Mouse (Mus musculus) hindbrain, embryonic 13.5 days (tissue): ENCODE measurements around the gene Ngef. TPM values are rescaled to one million over a fixed set of nuclear protein-coding genes. Genes with fewer than 3 reads are reported as not detected.

Experiments used
- ATAC-seq: fragments of 200-750 bp; cut with Nextera tagmentation; 2 replicates; pipeline ENCODE4 v1.8.0; 2017; ENCODE audit warnings: moderate TSS enrichment; ENCODE audit not compliant: low FRiP score
- H3K27ac ChIP-seq: fragments of 300-500 bp; sonication (generic); 2 replicates; pipeline ENCODE4 v1.5.1; 2015; ENCODE audit warnings: inconsistent platforms, mild to moderate bottlenecking, moderate library complexity
- H3K27me3 ChIP-seq: fragments of 300-500 bp; sonication (generic); 2 replicates; pipeline ENCODE4 v1.6.1; 2015; ENCODE audit warnings: mild to moderate bottlenecking, inconsistent platforms
- H3K36me3 ChIP-seq: fragments of 300-500 bp; sonication (generic); 2 replicates; pipeline ENCODE4 v1.6.1; 2015; ENCODE audit warnings: mild to moderate bottlenecking, inconsistent platforms
- H3K4me1 ChIP-seq: fragments of 300-500 bp; sonication (generic); replicated peaks from 2 replicates; pipeline ENCODE4 v1.6.1; 2015; ENCODE audit warnings: inconsistent platforms
- H3K4me2 ChIP-seq: fragments of 300-500 bp; sonication (generic); 2 replicates; pipeline ENCODE4 v1.6.1; 2015; ENCODE audit warnings: inconsistent platforms, mild to moderate bottlenecking, moderate library complexity
- H3K4me3 ChIP-seq: fragments of 300-500 bp; sonication (generic); 2 replicates; pipeline ENCODE4 v1.5.1; 2015; ENCODE audit warnings: mild to moderate bottlenecking, inconsistent platforms
- H3K9ac ChIP-seq: fragments of 300-500 bp; sonication (generic); 2 replicates; pipeline ENCODE4 v1.6.1; 2015; ENCODE audit warnings: mild to moderate bottlenecking, inconsistent platforms
- H3K9me3 ChIP-seq: fragments of 300-500 bp; sonication (generic); 2 replicates; pipeline ENCODE4 v1.6.1; 2016; ENCODE audit warnings: inconsistent platforms
- whole genome bisulfite sequencing: fragments of 180-500 bp; shearing (Covaris S2); methylation state at CpG from one replicate; pipeline ENCODE4 v1.1.7; 2015; 5-methylcytosine and 5-hydroxymethylcytosine counted together
- polyA plus RNA-seq: library from polyadenylated mRNA; unstranded; fragments of >200 nt; fragmentation: Nextera tagmentation; extraction: Ambion mirVana; gene quantifications from 2 replicates; pipeline ENCODE4 v1.2.1, GENCODE M21; 2015

Ngef gene
- polyA plus RNA-seq, result 9.3 and 9.5 TPM in 2 replicates

- WGBS, result 71% methylated on average over 6 of the region's 6 CpGs
- peak; percentile 33 for ATAC-seq
Measured at GRCm38 (mm10) chr1:87573800-87574215, at the start of gene Ngef. Gene Ngef, minus strand, starts transcription at chr1:87573870.

GRCm38 (mm10) chr1:87621858-87622279 is 48.2 kb upstream of the Ngef start:
- H3K4me3 ChIP-seq, result no peak overlapping the region
- H3K27me3 ChIP-seq, result no peaks in the 10 kb centered on the region
- no peaks in the 10 kb centered on the region for H3K36me3 ChIP-seq
- 0 out of 2 replicates have a peak, but pooled peaks cover under 1% of the 10 kb centered on the region for H3K9me3 ChIP-seq
- ATAC-seq, result no peak
- WGBS, result 59% methylated on average over 3 of the region's 3 CpGs
- 0 out of 2 replicates have a peak overlapping the region, but pooled peaks have one; percentile 25 for H3K4me2 ChIP-seq
- H3K4me1 ChIP-seq, result no peaks in the 10 kb centered on the region
- no peak overlapping the region for H3K27ac ChIP-seq
- no peak overlapping the region for H3K9ac ChIP-seq

More at GRCm38 (mm10) chr1:87573800-87574215, at the start of gene Ngef:
- H3K4me3 ChIP-seq, result no peak within 1 kb of the TSS
- H3K27me3 ChIP-seq, result peaks cover 16% of the 10 kb centered on the region
- no peaks in the 10 kb centered on the region for H3K9me3 ChIP-seq
- H3K9ac ChIP-seq, result no peak within 1 kb of the TSS
- no peaks in the 10 kb centered on the region for H3K36me3 ChIP-seq
- H3K4me1 ChIP-seq, result peaks cover 20% of the 10 kb centered on the region
- no peak within 1 kb of the TSS for H3K4me2 ChIP-seq
- peak within 1 kb of the TSS; percentile 76 for H3K27ac ChIP-seq

- no peaks in the 10 kb centered on the region for H3K27me3 ChIP-seq
- no peak overlapping the region for H3K4me3 ChIP-seq
- H3K4me1 ChIP-seq, result no peaks in the 10 kb centered on the region
- WGBS, result 88% methylated on average over 9 of the region's 9 CpGs
- no peak overlapping the region for H3K9ac ChIP-seq
- H3K36me3 ChIP-seq, result no peaks in the 10 kb centered on the region
- peak overlapping the region; percentile 25; the same call in 1 of the 2 replicates for H3K4me2 ChIP-seq
- ATAC-seq, result no peak
- 0 out of 2 replicates have a peak, but pooled peaks cover 4% of the 10 kb centered on the region for H3K9me3 ChIP-seq
- H3K27ac ChIP-seq, result no peak overlapping the region
Measured at GRCm38 (mm10) chr1:87621146-87621857, 47.6 kb upstream of the Ngef start.

GRCm38 (mm10) chr1:87620693-87621092 is 47.0 kb upstream of the Ngef start:
- Histone ChIP-seq H3K9me3 (0 out of 2 replicates have a peak, but pooled peaks cover 4% of the 10 kb centered on the region), H3K4me1 (no peaks in the 10 kb centered on the region), H3K4me2 (peak overlapping the region; percentile 25; the same call in 1 of the 2 replicates), H3K36me3 (no peaks in the 10 kb centered on the region), H3K27me3 (no peaks in the 10 kb centered on the region), H3K9ac (no peak overlapping the region), H3K27ac (no peak overlapping the region), H3K4me3 (0 out of 2 replicates have a peak overlapping the region, but pooled peaks have one; percentile 3)
- ATAC-seq, result no peak
- 83% methylated on average over 6 of the region's 6 CpGs for WGBS

- H3K27ac ChIP-seq, result no peak within 1 kb of the TSS
- no peak within 1 kb of the TSS for H3K9ac ChIP-seq
- ATAC-seq, result no peak
- H3K4me3 ChIP-seq, result peak within 1 kb of the TSS; percentile 3; the same call in 1 of the 2 replicates
- 0 out of 2 replicates have a peak, but pooled peaks cover 4% of the 10 kb centered on the region for H3K9me3 ChIP-seq
- H3K27me3 ChIP-seq, result no peaks in the 10 kb centered on the region
- H3K4me2 ChIP-seq, result peak within 1 kb of the TSS; percentile 25; the same call in 1 of the 2 replicates
- WGBS, result 83% methylated on average over 12 of the region's 12 CpGs
- H3K4me1 ChIP-seq, result no peaks in the 10 kb centered on the region
- no peaks in the 10 kb centered on the region for H3K36me3 ChIP-seq
Measured at GRCm38 (mm10) chr1:87620211-87620668, 46.6 kb upstream of the Ngef start, which contains the start of gene Inpp5d. Gene Inpp5d, plus strand, starts transcription at chr1:87620312.

GRCm38 (mm10) chr1:87614576-87615295 is 41.1 kb upstream of the Ngef start:
- Histone ChIP-seq H3K27me3 (no peaks in the 10 kb centered on the region), H3K4me2 (no peak overlapping the region), H3K4me3 (no peak overlapping the region), H3K9ac (no peak overlapping the region), H3K4me1 (no peaks in the 10 kb centered on the region), H3K9me3 (0 out of 2 replicates have a peak, but pooled peaks cover 4% of the 10 kb centered on the region), H3K27ac (no peak overlapping the region), H3K36me3 (no peaks in the 10 kb centered on the region)
- 92% methylated on average over 2 of the region's 2 CpGs for WGBS
- no peak for ATAC-seq

- WGBS, result 29% methylated on average over 7 of the region's 7 CpGs
- no peaks in the 10 kb centered on the region for H3K27me3 ChIP-seq
- no peak overlapping the region for H3K4me3 ChIP-seq
- no peak overlapping the region for H3K9ac ChIP-seq
- no peak overlapping the region for H3K4me2 ChIP-seq
- H3K27ac ChIP-seq, result no peak overlapping the region
- no peaks in the 10 kb centered on the region for H3K9me3 ChIP-seq
- H3K36me3 ChIP-seq, result no peaks in the 10 kb centered on the region
- H3K4me1 ChIP-seq, result no peaks in the 10 kb centered on the region
- ATAC-seq, result no peak
Measured at GRCm38 (mm10) chr1:87608416-87609046, 34.9 kb upstream of the Ngef start.

GRCm38 (mm10) chr1:87607385-87608091 is 33.9 kb upstream of the Ngef start:
- no peaks in the 10 kb centered on the region for H3K9me3 ChIP-seq
- H3K4me2 ChIP-seq, result no peak overlapping the region
- H3K27me3 ChIP-seq, result no peaks in the 10 kb centered on the region
- no peak overlapping the region for H3K27ac ChIP-seq
- WGBS, result 75% methylated on average over 21 of the region's 21 CpGs
- no peaks in the 10 kb centered on the region for H3K4me1 ChIP-seq
- ATAC-seq, result peak; percentile 61; the same call in 1 of the 2 replicates
- H3K4me3 ChIP-seq, result no peak overlapping the region
- no peaks in the 10 kb centered on the region for H3K36me3 ChIP-seq
- no peak overlapping the region for H3K9ac ChIP-seq

- Histone ChIP-seq H3K9me3 (no peaks in the 10 kb centered on the region), H3K4me1 (no peaks in the 10 kb centered on the region)
- WGBS, result 93% methylated on average over 2 of the region's 2 CpGs
Measured at GRCm38 (mm10) chr1:87605296-87605695, 31.6 kb upstream of the Ngef start.

GRCm38 (mm10) chr1:87603389-87603788 is 29.7 kb upstream of the Ngef start:
- no peaks in the 10 kb centered on the region for H3K4me1 ChIP-seq
- no peaks in the 10 kb centered on the region for H3K36me3 ChIP-seq
- no peak for ATAC-seq
- H3K27ac ChIP-seq, result no peak overlapping the region
- H3K4me2 ChIP-seq, result no peak overlapping the region
- no peaks in the 10 kb centered on the region for H3K27me3 ChIP-seq
- 93% methylated on average over 5 of the region's 5 CpGs for WGBS
- no peaks in the 10 kb centered on the region for H3K9me3 ChIP-seq
- H3K4me3 ChIP-seq, result no peak overlapping the region
- no peak overlapping the region for H3K9ac ChIP-seq

More at GRCm38 (mm10) chr1:87605296-87605695, 31.6 kb upstream of the Ngef start:
- Histone ChIP-seq H3K36me3 (no peaks in the 10 kb centered on the region), H3K9ac (no peak overlapping the region), H3K4me2 (no peak overlapping the region), H3K4me3 (no peak overlapping the region), H3K27ac (no peak overlapping the region), H3K27me3 (no peaks in the 10 kb centered on the region)
- ATAC-seq, result no peak

- H3K36me3 ChIP-seq, result no peaks in the 10 kb centered on the region
- ATAC-seq, result no peak
- no peak overlapping the region for H3K4me3 ChIP-seq
- no peak overlapping the region for H3K27ac ChIP-seq
- H3K27me3 ChIP-seq, result no peaks in the 10 kb centered on the region
- H3K9me3 ChIP-seq, result no peaks in the 10 kb centered on the region
- no peaks in the 10 kb centered on the region for H3K4me1 ChIP-seq
- H3K4me2 ChIP-seq, result no peak overlapping the region
- 77% methylated on average over 2 of the region's 2 CpGs for WGBS
- no peak overlapping the region for H3K9ac ChIP-seq
Measured at GRCm38 (mm10) chr1:87601801-87602200, 28.1 kb upstream of the Ngef start.
